Mouse (Mus musculus) right cerebral cortex, postnatal 25 days (tissue): ENCODE results near the gene Il2rb.

Experiments used
- DNase-seq: peaks from one replicate; pipeline ENCODE4 v3.0.0; 2022

Il2rb gene

GRCm38 (mm10) chr15:78479470-78479869 is 15.6 kb downstream of the Il2rb start:
- DNase-seq, result no peak

DNA sequence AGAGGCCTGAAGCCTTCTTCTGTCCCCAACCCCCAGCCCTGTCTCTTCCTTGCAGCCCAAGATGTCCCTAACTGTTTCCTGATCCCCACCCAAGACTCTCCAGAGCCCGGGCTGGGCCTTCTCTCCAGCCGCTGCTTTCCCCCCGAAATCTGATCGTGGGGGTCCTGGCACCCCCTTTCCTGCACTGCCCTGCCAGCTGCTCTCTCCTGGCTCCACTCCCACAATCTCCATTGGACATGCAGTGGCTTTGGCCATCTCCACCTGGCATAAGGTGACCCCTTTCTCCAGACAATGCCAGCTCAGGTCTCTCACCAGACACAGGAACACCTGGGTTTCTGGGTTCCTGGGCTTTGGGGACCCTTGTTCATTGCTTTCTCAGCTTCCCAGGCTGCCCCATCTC is 17.0 kb downstream of the Il2rb start:
- no peak for DNase-seq

DNA sequence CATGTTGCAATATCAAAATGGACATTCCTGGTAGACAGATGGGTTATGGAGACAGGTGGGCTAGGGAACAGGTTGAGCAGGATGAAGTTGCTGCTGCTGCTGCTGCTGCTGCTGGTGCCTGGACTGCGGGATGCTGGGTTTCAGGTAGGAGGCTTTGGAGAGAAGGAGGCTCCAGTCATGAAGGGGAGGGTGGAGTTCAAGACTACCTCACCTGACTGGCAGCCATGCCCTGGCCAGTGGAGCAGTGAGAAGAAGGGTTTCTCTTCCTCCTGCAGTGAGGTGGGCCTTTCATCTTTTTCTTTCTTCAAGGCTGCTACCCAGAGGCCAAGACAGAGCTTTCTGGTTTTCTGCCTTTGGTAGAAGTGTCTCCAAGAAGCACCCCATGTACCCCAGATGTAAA is 18.2 kb downstream of the Il2rb start:
- no peak for DNase-seq

DNA sequence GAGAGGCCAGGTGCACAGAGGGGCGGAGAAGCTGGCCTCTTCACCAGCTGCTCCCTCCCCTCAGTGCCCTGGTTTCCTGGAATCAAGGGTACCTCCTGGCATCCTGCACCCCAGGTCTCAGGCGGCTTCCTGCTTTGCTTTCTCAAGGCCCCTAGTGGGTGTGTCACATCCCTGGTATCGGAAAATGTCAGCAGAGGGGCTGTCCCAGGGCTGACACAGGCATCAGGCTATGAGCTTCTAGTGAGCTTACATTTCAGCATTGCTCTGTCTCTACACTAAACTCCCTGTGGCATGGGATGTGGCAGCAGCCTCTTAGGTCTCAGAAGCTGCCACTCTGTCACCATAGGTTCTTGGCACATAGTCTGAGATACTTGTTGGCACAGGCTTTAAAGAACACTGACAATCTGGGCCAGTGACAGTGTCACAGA is 19.5 kb downstream of the Il2rb start:
- no peak for DNase-seq

GRCm38 (mm10) chr15:78473442-78473841 is 21.6 kb downstream of the Il2rb start:
- no peak for DNase-seq

- DNase-seq, result no peak
These were observed 23.2 kb downstream of the Il2rb start for GRCm38 (mm10) chr15:78471902-78472301.

GRCm38 (mm10) chr15:78470495-78471276 is 24.4 kb downstream of the Il2rb start:
- DNase-seq, result no peak

- DNase-seq, result no peak
These were observed 26.6 kb downstream of the Il2rb start, which contains the start of gene Tmprss6 for GRCm38 (mm10) chr15:78468379-78468937. TSS of gene Tmprss6 (minus strand) at chr15:78468634.

DNA sequence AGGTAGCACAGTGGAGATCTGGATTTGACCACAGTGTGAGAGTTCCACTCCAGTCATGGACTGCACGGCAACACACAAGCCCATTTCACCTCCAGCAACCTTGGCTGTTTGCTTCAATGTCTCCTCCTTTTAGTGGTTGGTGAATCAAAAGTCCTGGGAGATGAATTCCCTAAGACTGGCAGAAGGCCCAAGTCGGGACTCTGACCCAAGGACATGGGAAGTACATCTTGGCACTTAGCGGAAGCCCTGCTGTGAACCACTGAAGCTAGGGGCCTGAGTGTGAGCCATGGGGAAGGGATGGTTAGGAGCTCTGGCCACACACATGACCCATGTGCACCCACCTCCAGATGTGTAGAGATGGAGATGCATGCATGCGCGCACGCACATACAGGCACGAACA is 27.5 kb downstream of the Il2rb start:
- no peak for DNase-seq

GRCm38 (mm10) chr15:78466809-78467208 is 28.3 kb downstream of the Il2rb start:
- no peak for DNase-seq

- no peak for DNase-seq
These were observed 32.1 kb downstream of the Il2rb start for GRCm38 (mm10) chr15:78462981-78463380.

DNA sequence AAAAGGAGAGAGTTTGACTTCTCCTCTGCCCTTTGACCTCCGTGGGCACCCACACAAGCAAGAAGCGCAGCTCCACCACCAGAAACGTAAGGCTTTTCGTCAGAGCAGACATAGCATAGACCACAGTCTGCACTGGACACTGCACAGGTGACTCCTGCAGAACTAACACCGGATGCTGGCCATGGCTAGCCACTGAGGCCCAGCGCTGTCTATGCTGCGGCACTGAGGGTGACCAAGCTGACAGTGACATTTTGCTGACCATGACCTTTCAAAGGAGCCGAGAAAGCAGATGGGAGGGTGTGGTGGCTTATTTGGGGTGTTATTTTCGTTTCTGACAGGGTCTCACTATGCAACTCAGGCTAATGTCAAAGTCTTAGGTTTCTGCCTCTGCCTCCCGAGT is 37.9 kb downstream of the Il2rb start:
- no peak for DNase-seq

DNA sequence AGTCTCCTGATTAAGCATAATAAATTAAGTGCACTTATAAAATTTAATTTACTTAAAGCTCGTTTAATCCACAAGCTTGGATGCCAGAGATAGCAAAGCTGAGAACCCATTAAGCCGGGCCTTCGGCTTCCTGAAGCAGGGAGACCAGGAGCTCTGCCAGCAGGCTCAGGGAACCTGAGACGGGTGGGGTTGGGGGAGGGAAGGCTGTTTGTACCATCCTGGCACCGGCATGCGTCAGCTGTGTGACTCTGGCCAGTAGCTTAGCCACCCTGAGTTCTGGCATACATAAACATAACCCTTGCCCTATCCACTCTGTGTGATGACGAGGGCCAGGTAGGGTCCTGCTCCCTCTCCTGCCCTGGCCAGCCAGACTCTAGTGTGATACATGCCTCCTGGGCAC is 39.0 kb downstream of the Il2rb start:
- DNase-seq, result no peak

DNA sequence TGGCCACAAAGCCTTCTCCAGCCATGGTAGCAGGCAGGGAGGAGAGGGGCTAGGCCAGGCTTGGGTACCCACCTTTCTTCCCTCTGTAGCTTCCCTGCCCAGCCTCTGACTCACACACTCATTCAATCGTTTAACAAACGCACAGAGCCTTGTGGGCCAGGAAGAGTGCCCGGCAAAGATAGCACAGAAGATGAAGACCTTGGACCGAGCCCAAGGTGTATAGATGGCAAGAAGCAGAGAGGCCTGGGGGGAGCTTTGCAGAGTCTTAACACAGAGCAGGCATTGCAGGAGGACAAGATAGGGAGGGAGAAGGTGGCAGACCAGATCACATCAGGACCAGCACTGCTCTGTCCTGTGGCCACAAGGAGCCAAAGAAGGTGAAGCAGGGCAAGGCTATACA is 39.9 kb downstream of the Il2rb start:
- DNase-seq, result no peak

DNA sequence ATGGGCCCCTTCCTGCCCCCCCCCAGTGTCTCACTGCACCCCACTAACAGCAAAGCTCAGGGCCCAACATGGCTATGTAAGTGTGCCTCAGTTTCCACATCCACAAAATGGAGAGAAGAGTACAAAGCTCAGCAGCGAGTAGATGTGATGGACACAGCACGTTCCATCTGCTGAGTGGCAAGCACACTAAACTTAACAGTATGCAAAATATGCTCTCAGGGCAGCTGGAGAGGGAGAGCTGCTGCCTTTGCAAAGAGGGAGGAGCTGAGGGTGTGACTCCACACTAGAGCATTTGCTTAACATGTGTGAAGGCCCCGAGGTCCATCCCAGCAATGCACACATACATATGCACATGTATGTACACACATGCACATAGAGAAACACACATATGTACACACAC is 42.1 kb downstream of the Il2rb start:
- DNase-seq, result no peak

DNA sequence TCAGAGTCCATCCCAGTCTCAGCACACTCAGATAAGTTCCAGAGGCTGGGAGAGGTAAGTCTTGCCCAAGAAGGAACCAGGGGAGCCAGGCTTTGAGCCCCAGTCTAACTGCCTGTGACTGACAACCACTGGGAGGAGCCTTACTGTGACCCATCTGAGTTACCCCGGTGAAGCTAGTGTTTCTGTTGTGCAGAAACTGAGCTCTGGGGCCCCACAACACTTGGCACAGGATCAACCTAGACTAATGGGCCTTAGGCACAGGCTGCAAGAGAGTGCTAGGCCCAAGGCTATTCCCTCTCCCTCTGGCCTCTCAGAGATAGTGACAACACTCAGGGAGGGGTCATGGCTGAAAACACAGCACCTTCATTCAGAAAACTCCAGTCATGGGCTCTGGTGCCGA is 43.9 kb downstream of the Il2rb start:
- DNase-seq, result no peak

GRCm38 (mm10) chr15:78450419-78450768 is 44.7 kb downstream of the Il2rb start:
- no peak for DNase-seq

DNA sequence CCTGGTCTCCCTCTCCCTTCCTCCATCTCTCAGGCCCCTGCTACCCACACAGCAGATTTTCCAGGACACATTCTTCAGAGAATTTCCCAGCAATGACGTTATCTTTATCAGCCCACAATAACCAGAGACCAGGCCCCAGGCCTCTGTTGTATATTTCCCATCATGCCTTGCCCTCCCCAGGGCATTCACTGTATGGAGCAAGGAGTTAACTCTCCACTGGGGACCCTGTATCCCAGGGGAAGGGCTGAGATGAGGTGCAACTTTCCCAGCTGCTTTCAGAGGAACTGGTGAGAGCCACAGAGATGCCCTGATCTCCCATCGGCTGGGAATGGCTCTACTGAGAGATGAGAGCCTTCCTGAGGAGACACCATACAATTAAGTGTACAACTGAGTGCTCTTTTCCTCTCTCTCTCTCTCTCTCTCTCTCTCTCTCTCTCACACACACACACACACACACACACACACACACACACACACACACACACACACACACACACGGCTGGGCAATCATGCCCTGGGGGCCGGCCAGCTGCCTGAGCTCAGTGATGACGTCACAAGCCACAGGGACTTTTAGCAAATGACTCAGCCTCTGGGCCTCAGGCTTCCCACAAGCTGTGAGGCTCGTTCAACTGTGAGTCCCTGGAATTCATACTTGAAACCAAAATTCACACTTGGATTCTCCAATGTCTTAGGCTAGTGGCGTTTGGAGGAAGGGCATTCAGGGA is 45.2 kb downstream of the Il2rb start:
- peak; percentile 53 for DNase-seq

GRCm38 (mm10) chr15:78449131-78449530 is 45.9 kb downstream of the Il2rb start:
- no peak for DNase-seq

DNA sequence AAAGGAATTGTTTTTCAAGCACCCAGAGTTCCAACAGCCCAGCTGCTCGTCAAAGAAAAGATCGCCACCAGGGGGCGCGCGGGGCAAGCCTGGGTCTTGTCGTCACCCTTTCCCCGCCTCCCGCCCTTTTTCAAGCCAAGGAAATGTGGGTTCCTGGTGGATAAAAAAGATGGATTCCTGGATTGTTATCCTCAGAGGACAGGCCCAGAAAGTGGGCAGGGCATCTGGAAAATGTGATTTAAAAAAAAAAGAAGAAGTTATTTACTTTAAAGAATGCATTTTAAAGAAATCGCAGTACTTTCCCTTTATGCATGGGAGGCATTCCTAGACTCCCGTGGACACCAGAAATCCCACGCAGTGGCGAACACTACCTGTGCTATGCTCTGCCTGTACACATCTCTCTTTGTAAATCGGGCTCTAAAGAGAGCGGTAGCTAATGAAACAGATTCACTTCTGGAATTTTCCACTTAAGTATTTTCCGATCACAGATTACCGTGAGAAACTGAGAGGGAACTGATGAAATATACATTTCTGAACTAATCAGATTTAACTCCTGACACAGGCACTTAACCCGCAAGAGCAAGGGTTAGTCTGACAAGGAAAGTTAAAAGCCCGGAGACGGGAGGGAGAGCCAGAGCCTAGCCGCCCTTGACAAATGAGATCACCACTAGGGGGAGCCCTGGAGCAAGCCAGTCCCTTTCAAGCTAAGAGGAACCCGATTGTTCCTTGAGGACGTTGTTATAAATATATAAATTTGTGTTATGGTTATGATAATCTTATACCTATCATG is 47.1 kb downstream of the Il2rb start:
- peak; percentile 86 for DNase-seq

GRCm38 (mm10) chr15:78447121-78447520 is 48.0 kb downstream of the Il2rb start:
- no peak for DNase-seq

DNA sequence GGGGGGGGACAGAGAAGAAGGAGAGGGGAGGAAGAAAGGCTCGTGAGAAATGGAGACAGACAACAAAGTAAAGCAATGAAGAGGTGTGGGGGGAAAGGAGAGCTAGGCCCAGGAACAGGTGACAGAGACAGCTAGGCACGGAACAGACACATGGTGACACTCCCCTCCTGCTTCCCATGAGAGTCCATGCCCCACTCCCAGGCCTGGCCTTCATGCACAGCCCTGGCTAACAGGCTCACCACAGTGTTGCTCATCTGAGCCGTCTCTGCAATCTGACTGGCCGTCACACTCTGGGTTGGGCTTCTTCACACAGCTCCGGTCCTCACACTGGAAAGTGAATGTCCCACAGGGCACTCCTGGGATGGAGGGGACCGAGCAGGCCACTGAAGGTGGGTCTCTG is 51.2 kb downstream of the Il2rb start:
- DNase-seq, result no peak

DNA sequence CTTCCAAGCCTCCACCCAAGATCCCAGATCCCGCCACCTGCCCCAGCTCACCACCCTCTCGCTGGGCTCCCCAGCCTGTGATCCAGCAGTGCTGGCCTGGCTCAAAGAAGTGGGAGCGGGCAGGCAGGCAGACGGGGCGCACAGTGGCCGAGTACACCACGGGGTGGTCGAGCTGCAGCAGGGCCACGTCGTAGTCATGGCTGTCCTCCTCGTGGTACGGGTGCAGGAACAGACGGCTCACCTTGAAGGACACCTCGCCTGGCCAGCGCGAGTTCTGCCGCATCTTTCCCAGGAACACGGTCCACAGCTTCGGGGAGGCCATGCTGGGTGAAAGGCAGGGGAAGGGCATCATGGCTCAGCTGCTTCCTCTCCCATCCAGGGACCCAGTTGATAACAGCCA is 52.8 kb downstream of the Il2rb start:
- no peak for DNase-seq
